Mouse (Mus musculus): Measurements from ENCODE around the gene Arhgef1. TPM values are rescaled to one million over a fixed set of nuclear protein-coding genes. Genes with fewer than 3 reads are reported as not detected.
"Not testable (repeated sequence)": the region's sequence is repeated elsewhere in the genome, so short reads cannot be mapped to it uniquely, and the experiment has no call there.

Arhgef1 gene
- polyA plus RNA-seq, 1 experiment, result 51.4 TPM

DNA sequence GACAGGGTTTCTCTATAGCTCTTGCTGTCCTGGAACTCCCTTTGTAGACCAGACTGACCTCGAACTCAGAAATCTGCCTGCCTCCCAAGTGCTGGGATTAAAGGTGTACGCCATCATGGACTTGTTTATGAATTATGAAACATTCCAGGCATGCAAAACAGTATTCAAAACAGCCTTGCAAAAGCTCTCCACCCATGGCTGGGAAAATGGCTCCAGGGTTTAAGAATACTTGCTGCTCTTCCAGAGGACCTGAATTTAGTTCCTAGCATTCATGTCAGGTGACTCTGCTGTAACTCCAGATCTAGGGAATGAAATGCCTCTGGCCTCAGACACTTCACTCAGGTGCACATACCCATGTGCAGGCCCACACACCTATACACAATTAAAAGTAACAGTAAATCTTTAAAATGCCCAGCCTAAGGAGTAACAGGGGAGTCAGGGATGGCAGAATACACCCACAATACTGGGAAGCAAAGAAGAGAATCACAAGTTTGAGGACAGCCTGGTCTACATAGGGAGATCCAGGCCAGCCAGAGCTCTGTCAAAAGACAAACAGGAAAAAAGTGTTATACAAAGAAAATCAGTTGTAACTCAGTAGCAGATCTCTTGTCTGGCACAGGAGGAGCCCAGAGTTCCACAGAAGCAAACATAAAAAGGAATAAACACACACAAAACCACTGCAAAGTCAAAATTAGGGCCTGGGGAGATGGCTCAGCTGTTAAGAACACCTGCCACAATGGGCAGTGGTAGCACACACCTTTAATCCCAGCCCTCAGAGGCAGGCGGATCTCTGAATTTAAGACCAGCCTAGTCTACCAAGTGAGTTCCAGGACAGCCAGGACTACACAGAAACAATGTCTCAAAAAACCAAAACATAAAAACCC is 11.2 kb upstream of the Arhgef1 start:
- H3K4me3 ChIP-seq, result no peak overlapping the region
- peaks cover 15% of the 10 kb centered on the region for H3K79me2 ChIP-seq (ENCODE audit: control insufficient read depth, insufficient read depth)
- TF ChIP-seq SRF (IDR thresholded peaks at IDR 0.05; ENCODE audit: control insufficient read depth, insufficient read length, low read depth) (no peak), TCF3 (IDR thresholded peaks at IDR 0.05; ENCODE audit: insufficient read length, low read depth) (no peak), MYOG (IDR thresholded peaks at IDR 0.05; ENCODE audit: control insufficient read depth in 1 of 3, insufficient read depth in 1 of 3, insufficient read length in 2 of 3, low read depth in 2 of 3) (no peak), POLR2AphosphoS2 (IDR thresholded peaks at IDR 0.05; ENCODE audit: insufficient read length, low read depth) (peak; percentile 51)
- no peak overlapping the region for H3K4me2 ChIP-seq (ENCODE audit: low read depth)
- no peaks in the 10 kb centered on the region for H3K27me3 ChIP-seq (ENCODE audit: control insufficient read depth, insufficient read depth, insufficient read length)
- H3K36me3 ChIP-seq (ENCODE audit: control insufficient read depth, insufficient read depth), result peaks cover 35% of the 10 kb centered on the region
- no peak overlapping the region for H3ac ChIP-seq (ENCODE audit: control insufficient read depth, insufficient read length)

DNA sequence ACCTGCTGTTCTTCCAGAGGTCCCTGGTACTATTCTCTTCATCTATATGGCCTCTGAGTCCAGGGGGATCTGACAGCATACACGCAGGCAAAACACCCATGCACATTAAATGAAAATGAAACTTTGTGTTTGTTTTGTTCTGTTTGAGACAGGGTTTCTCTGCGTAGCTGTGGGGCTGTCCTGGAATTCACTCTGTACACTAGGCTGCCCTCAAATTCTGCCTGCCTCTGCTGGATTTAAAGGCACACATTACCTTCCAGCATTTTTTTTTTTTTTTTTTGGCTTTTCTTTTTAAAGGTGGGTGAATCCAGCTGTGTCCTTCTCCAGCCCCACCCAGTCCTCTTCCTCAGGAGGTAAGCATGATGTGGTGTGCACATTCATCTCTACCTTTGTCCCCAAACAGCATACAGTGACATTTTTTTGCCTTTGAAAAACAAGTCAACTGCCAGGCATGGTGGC is 10.6 kb upstream of the Arhgef1 start:
- Histone ChIP-seq H3K27me3 (ENCODE audit: control insufficient read depth, insufficient read depth, insufficient read length) (no peaks in the 10 kb centered on the region), H3K36me3 (ENCODE audit: control insufficient read depth, insufficient read depth) (peaks cover 29% of the 10 kb centered on the region), H3K79me2 (ENCODE audit: control insufficient read depth, insufficient read depth) (peaks cover 8% of the 10 kb centered on the region), H3ac (ENCODE audit: control insufficient read depth, insufficient read length) (no peak overlapping the region), H3K4me2 (ENCODE audit: low read depth) (no peak overlapping the region), H3K4me3 (no peak overlapping the region)
- no peak for TF ChIP-seq TCF3 (IDR thresholded peaks at IDR 0.05; ENCODE audit: insufficient read length, low read depth)
- no peak for TF ChIP-seq MAX (IDR thresholded peaks at IDR 0.05; ENCODE audit: low read depth)
- no peak for TF ChIP-seq MYOD1 (IDR thresholded peaks at IDR 0.05; ENCODE audit: control insufficient read depth in 1 of 3, insufficient read length in 2 of 3, low read depth in 2 of 3)
- TF ChIP-seq MYOG (IDR thresholded peaks at IDR 0.05; ENCODE audit: control insufficient read depth in 1 of 3, insufficient read depth in 1 of 3, insufficient read length in 2 of 3, low read depth in 2 of 3), result no peak
- TF ChIP-seq USF1 (IDR thresholded peaks at IDR 0.05; ENCODE audit: low read depth), result no peak
- TF ChIP-seq SRF (IDR thresholded peaks at IDR 0.05; ENCODE audit: control insufficient read depth, insufficient read length, low read depth), result no peak

GRCm38 (mm10) chr7:24895749-24896148 is 7.0 kb upstream of the Arhgef1 start:
- H3K4me3 ChIP-seq; H3K79me2 ChIP-seq (ENCODE audit: control insufficient read depth, insufficient read depth); H3K4me2 ChIP-seq (ENCODE audit: low read depth); H3ac ChIP-seq (ENCODE audit: control insufficient read depth, insufficient read length); H3K36me3 ChIP-seq (ENCODE audit: control insufficient read depth, insufficient read depth); H3K27me3 ChIP-seq (ENCODE audit: control insufficient read depth, insufficient read depth, insufficient read length): not testable (repeated sequence)

DNA sequence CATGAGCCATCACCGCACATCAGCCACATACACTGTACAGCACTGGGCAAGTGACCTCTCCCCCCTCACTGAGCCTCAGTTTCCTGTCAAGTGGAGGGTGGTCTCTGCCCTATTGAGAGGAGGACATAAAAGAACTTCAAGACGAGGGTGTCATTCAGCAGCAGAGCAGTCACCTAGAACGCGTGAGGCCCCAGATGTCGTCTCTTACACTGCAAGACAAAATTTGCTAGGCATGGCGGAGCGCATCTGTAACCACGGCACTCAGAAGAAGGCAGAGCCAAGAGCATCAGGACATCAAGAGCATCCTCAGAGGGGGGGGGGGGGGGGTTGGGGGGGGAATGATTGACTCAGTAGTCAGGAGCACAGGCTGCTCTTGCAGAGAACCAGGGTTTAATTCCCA is 6.4 kb upstream of the Arhgef1 start:
- no peaks in the 10 kb centered on the region for H3K27me3 ChIP-seq (ENCODE audit: control insufficient read depth, insufficient read depth, insufficient read length)
- no peak overlapping the region for H3K4me3 ChIP-seq
- TF ChIP-seq REST (IDR thresholded peaks at IDR 0.05; ENCODE audit: insufficient read depth, insufficient read length), result no peak
- no peak for TF ChIP-seq USF1 (IDR thresholded peaks at IDR 0.05; ENCODE audit: low read depth)
- TF ChIP-seq MYOG (IDR thresholded peaks at IDR 0.05; ENCODE audit: control insufficient read depth in 1 of 3, insufficient read depth in 1 of 3, insufficient read length in 2 of 3, low read depth in 2 of 3), result no peak
- no peak for TF ChIP-seq POLR2AphosphoS2 (IDR thresholded peaks at IDR 0.05; ENCODE audit: insufficient read length, low read depth)
- TF ChIP-seq E2F4 (IDR thresholded peaks at IDR 0.05; ENCODE audit: insufficient read depth), result no peak
- TF ChIP-seq MAX (IDR thresholded peaks at IDR 0.05; ENCODE audit: low read depth), result no peak
- TF ChIP-seq SRF (IDR thresholded peaks at IDR 0.05; ENCODE audit: control insufficient read depth, insufficient read length, low read depth), result no peak
- TF ChIP-seq TCF12 (IDR thresholded peaks at IDR 0.05; ENCODE audit: insufficient read depth, poor library complexity, severe bottlenecking), result no peak
- TF ChIP-seq TCF3 (IDR thresholded peaks at IDR 0.05; ENCODE audit: insufficient read length, low read depth), result no peak
- no peak for TF ChIP-seq POLR2A (IDR thresholded peaks at IDR 0.05; ENCODE audit: insufficient read length, low read depth)
- no peak for TF ChIP-seq MYOD1 (IDR thresholded peaks at IDR 0.05; ENCODE audit: control insufficient read depth in 1 of 3, insufficient read length in 2 of 3, low read depth in 2 of 3)
- TF ChIP-seq CEBPB (IDR thresholded peaks at IDR 0.05; ENCODE audit: insufficient read depth, poor library complexity, severe bottlenecking), result no peak
- no peaks in the 10 kb centered on the region for H3K79me2 ChIP-seq (ENCODE audit: control insufficient read depth, insufficient read depth)
- no peaks in the 10 kb centered on the region for H3K36me3 ChIP-seq (ENCODE audit: control insufficient read depth, insufficient read depth)
- no peak overlapping the region for H3ac ChIP-seq (ENCODE audit: control insufficient read depth, insufficient read length)
- H3K4me2 ChIP-seq (ENCODE audit: low read depth), result no peak overlapping the region

DNA sequence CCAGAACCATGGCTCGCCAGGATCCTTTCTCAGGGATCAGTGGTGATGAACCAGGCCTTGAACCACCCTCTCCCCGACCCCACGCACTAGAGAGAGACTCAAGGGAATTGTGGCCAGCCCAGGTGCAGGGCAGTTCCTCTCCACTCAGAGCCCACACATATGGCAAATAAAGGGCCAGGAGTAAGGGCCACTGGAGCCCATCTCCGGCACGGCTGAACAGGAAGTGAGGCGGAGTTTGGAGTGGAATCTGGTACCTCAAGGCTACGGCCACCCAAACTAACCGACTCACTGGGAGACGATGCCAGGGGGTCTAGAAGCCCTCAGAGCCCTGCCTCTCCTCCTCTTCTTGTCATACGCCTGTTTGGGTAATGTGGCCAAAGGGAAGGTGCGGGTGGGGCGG is 5.5 kb upstream of the Arhgef1 start, which contains the start of gene Cd79a:
Cd79a (plus strand) TSS at position 158 of the 400 bp plus-strand sequence.
- Histone ChIP-seq H3K4me3 (no peak within 1 kb of the TSS), H3ac (ENCODE audit: control insufficient read depth, insufficient read length) (no peak within 1 kb of the TSS), H3K4me2 (ENCODE audit: low read depth) (no peak within 1 kb of the TSS), H3K27me3 (ENCODE audit: control insufficient read depth, insufficient read depth, insufficient read length) (no peaks in the 10 kb centered on the region), H3K79me2 (ENCODE audit: control insufficient read depth, insufficient read depth) (no peaks in the 10 kb centered on the region), H3K36me3 (ENCODE audit: control insufficient read depth, insufficient read depth) (no peaks in the 10 kb centered on the region)
- TF ChIP-seq MYOG (IDR thresholded peaks at IDR 0.05; ENCODE audit: control insufficient read depth in 1 of 3, insufficient read depth in 1 of 3, insufficient read length in 2 of 3, low read depth in 2 of 3) (no peak), CEBPB (IDR thresholded peaks at IDR 0.05; ENCODE audit: insufficient read depth, poor library complexity, severe bottlenecking) (no peak), TCF12 (IDR thresholded peaks at IDR 0.05; ENCODE audit: insufficient read depth, poor library complexity, severe bottlenecking) (no peak), POLR2AphosphoS2 (IDR thresholded peaks at IDR 0.05; ENCODE audit: insufficient read length, low read depth) (no peak)
